Mouse (Mus musculus) bone marrow, adult 2 months (tissue): ENCODE measurements around the gene Csk.

Source experiments
- CTCF ChIP-seq: fragments of 200-500 bp; IDR thresholded peaks from 2 replicates; pipeline ENCODE4 v1.5.1; 2011; ENCODE audit warnings: low read length, control low read depth; ENCODE audit not compliant: control insufficient read depth, insufficient read depth
- POLR2A ChIP-seq: fragments of 200-500 bp; IDR thresholded peaks from 2 replicates; pipeline ENCODE4 v1.6.1; 2011; ENCODE audit warnings: low read depth, mild to moderate bottlenecking, control low read depth, low read length, borderline replicate concordance; ENCODE audit not compliant: control insufficient read depth

DNA sequence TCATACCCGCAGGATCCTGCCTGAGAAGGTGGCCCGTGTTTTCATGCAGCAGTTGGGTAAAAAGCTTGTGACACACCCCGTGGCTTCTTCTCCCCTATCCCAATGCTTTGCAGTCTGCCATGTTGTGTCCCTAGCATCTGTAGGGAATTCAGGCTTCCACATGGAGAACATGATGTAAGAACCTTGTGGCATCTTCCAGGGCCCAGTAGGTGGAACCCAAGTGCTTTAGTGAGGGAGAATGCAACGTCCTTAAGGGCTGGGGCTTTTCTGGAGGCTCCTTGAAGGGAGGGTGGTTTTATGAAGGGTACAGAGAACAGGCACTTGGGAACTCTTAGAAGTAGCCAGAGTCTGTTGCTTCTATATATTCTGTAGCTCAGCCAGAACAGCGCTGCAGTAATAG is 62.7 kb downstream of the Csk start:
- TF ChIP-seq POLR2A (no peak), CTCF (no peak)
